Comparison of ENCODE assay signal across 8 mouse cellular contexts in genomic region chr9:122886372-122887179, GRCm38 (mm10). TPM values are rescaled to one million over a fixed set of nuclear protein-coding genes. Genes with fewer than 3 reads are reported as not detected.
DNase-seq lines count a peak whose midpoint lies in the region; ATAC-seq lines count a peak whose summit lies in the region.

No protein-coding gene starts in this region.

- WGBS in hindbrain, embryonic 12.5 days, result 8% methylated on average over 54 of the region's 54 CpGs

- peak overlapping the region; percentile 84 for H3K9ac ChIP-seq in hindbrain, embryonic 12.5 days

- H3K4me3 ChIP-seq in hindbrain, embryonic 12.5 days, result peak overlapping the region; percentile 75

- H3K36me3 ChIP-seq in hindbrain, embryonic 12.5 days, result peaks cover 6% of the 10 kb centered on the region; the same call in 1 of the 2 replicates

- no peak overlapping the region for H3K27ac ChIP-seq in hindbrain, embryonic 12.5 days

- peaks cover 4% of the 10 kb centered on the region; the same call in 1 of the 2 replicates for H3K27me3 ChIP-seq in hindbrain, embryonic 12.5 days

- ATAC-seq in hindbrain, embryonic 12.5 days (ENCODE audit: low FRiP score), result peak; percentile 93

- H3K4me2 ChIP-seq in hindbrain, embryonic 12.5 days (replicated peaks), result peak overlapping the region; percentile 63

- peak; percentile 81 for DNase-seq in T-cell, adult 2 months (ENCODE audit: low spot score)
- DNase-seq in cerebellum, postnatal 25 days, result peak; percentile 76 to 82
- peak; percentile 24 to 56 for DNase-seq in frontal cortex, postnatal 25 days (ENCODE audit: low spot score in 2 of 2)
- peak; percentile 47 to 56 for DNase-seq in layer of hippocampus, postnatal 10 days (ENCODE audit: low spot score in 2 of 2)
- DNase-seq in lung, postnatal 10 days, result peak; percentile 75
- peak; percentile 51 for DNase-seq in ovary, postnatal 14 days (ENCODE audit: low spot score)
- peak; percentile 49 to 62 for DNase-seq in thymus, postnatal 10 days (ENCODE audit: low spot score in 2 of 2)

- H3K9me3 ChIP-seq in hindbrain, embryonic 12.5 days (replicated peaks), result no peaks in the 10 kb centered on the region

- H3K4me1 ChIP-seq in hindbrain, embryonic 12.5 days, result peaks cover 5% of the 10 kb centered on the region; the same call in 1 of the 2 replicates

RNA-seq across cellular contexts. Expression of gene Zkscan7, which starts 1.1 kb away (rescaled TPM):
- polyA plus RNA-seq in hindbrain, embryonic 12.5 days (2016; fragmentation: Nextera tagmentation; extraction: Ambion mirVana), result 5.7 and 6.3 TPM in 2 replicates
- total RNA-seq in layer of hippocampus, postnatal 10 days (2021), result 1 to 10 TPM; 5.0 TPM

RNA-seq across cellular contexts. Expression of gene Zfp445, which starts 20.8 kb away (rescaled TPM):
- polyA plus RNA-seq in hindbrain, embryonic 12.5 days (2016; fragmentation: Nextera tagmentation; extraction: Ambion mirVana), result 115 and 120 TPM in 2 replicates
- total RNA-seq in layer of hippocampus, postnatal 10 days (2021), result 100 to 1,000 TPM; 166 to 178 TPM

RNA-seq across cellular contexts. Expression of gene Zfp105, which starts 36.3 kb away (rescaled TPM):
- polyA plus RNA-seq in hindbrain, embryonic 12.5 days (2016; fragmentation: Nextera tagmentation; extraction: Ambion mirVana), result 31.1 and 32.0 TPM in 2 replicates
- total RNA-seq in layer of hippocampus, postnatal 10 days (2021), result 1 to 10 TPM; 7.2 to 7.8 TPM

RNA-seq across cellular contexts. Expression of gene Gm35549, which starts 42.7 kb away (rescaled TPM):
- polyA plus RNA-seq in hindbrain, embryonic 12.5 days (2016; fragmentation: Nextera tagmentation; extraction: Ambion mirVana), result 1.1 TPM in 2 replicates
- total RNA-seq in layer of hippocampus, postnatal 10 days (2021), result not detected
